Mouse (Mus musculus): ENCODE data around the gene Pfdn4.

DNA sequence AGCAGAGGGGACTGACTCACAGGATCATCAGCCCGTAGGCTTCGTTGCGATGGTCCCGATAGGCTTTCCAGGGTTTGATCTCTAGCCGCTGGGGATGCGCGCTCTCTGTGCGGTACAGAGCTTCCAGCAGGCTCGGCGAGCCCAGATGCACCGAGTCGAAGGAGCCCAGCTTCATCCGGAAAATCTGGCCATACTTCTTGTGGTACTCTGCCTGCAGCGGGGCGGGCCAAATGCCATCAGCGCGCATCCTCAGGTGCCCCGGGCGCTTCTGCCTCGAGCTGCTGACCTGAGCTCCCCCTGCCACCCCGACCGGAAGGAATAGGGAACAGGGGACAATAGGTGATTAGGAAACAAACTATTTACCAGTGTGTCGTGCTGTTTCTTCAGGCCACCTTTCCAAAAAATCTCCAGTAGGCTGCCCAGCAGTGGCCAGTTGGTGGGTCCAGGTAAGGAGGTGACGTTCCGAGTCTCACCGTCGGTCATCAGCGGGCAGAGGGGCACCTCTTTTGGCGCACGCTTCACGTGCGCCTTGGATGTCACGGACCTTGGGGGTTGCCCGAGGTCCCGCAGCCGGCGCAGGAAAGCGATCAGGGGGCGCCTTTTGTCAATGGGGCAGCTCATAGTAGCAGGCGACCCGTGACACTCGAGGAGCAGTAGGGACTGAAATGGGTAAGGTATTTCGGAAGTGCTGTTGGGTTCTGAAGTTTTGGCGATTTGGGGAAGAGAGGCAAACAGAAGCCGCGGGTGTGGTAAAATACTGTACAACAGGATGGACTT is at the start of gene Pfdn4:
- TF ChIP-seq CTCF (IDR thresholded peaks at IDR 0.05; ENCODE audit: borderline replicate concordance, insufficient read depth, low read length) (no peak), POLR2A (IDR thresholded peaks at IDR 0.05; ENCODE audit: low read depth, low read length) (no peak)

Data from embryonic fibroblast, embryonic 13.5 days (primary cell).